Mouse (Mus musculus): ENCODE measurements around the gene Chst11.

GRCm38 (mm10) chr10:83053886-83054550, 68.7 kb downstream of the Chst11 start:
- TF ChIP-seq POLR2A (IDR thresholded peaks at IDR 0.05; ENCODE audit: insufficient read length, low read depth), result no peak
- TF ChIP-seq USF1 (IDR thresholded peaks at IDR 0.05; ENCODE audit: low read depth), result no peak
- no peak for TF ChIP-seq TCF12 (IDR thresholded peaks at IDR 0.05; ENCODE audit: insufficient read depth, poor library complexity, severe bottlenecking)
- no peak for TF ChIP-seq E2F4 (IDR thresholded peaks at IDR 0.05; ENCODE audit: insufficient read depth)
- TF ChIP-seq POLR2AphosphoS2 (IDR thresholded peaks at IDR 0.05; ENCODE audit: insufficient read length, low read depth), result no peak
- no peak for TF ChIP-seq MAX (IDR thresholded peaks at IDR 0.05; ENCODE audit: low read depth)
- no peak for TF ChIP-seq MYOG (IDR thresholded peaks at IDR 0.05; ENCODE audit: control insufficient read depth in 1 of 3, insufficient read depth in 1 of 3, insufficient read length in 2 of 3, low read depth in 2 of 3)
- TF ChIP-seq SRF (IDR thresholded peaks at IDR 0.05; ENCODE audit: control insufficient read depth, insufficient read length, low read depth), result no peak
- no peak for TF ChIP-seq REST (IDR thresholded peaks at IDR 0.05; ENCODE audit: insufficient read depth, insufficient read length)
- TF ChIP-seq CEBPB (IDR thresholded peaks at IDR 0.05; ENCODE audit: insufficient read depth, poor library complexity, severe bottlenecking), result no peak
- no peak for TF ChIP-seq MYOD1 (IDR thresholded peaks at IDR 0.05; ENCODE audit: control insufficient read depth in 1 of 3, insufficient read length in 2 of 3, low read depth in 2 of 3)

All from myocyte (in vitro differentiated cells).